Mouse (Mus musculus): Measurements from ENCODE around the gene Isg20. TPM values are rescaled to one million over a fixed set of nuclear protein-coding genes. Genes with fewer than 3 reads are reported as not detected.

Gene Isg20
- 229 and 243 TPM in 2 replicates for polyA plus RNA-seq (2015; fragmentation: Nextera tagmentation; extraction: Ambion mirVana)

DNA sequence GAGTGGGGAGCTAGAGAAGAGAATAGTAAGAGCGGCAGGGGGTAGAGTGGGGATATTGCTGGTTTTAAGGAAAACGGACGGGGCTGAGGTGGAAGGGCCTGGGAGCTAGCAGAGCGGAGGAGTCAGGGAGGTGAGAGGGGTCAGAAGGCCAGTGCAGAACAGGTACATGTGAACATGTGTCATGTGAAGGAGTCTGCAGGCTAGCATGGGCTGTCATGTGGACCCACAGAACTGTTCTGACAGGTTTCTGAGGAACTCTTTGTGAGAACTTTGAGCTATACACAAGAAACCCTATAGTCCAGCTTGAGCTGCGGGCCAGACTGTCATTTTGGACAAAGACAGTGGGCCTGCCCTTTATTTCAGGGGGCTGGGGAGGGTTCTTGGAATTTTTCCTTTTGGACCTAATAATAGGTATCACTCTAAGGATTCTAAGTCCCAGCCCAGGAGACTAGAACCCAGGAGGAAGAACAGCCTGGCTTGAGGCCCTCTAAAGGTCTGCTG is at the start of gene Isg20:
TSS of gene Isg20 (plus strand) at position 451 of the 501 bp plus-strand sequence.

DNA sequence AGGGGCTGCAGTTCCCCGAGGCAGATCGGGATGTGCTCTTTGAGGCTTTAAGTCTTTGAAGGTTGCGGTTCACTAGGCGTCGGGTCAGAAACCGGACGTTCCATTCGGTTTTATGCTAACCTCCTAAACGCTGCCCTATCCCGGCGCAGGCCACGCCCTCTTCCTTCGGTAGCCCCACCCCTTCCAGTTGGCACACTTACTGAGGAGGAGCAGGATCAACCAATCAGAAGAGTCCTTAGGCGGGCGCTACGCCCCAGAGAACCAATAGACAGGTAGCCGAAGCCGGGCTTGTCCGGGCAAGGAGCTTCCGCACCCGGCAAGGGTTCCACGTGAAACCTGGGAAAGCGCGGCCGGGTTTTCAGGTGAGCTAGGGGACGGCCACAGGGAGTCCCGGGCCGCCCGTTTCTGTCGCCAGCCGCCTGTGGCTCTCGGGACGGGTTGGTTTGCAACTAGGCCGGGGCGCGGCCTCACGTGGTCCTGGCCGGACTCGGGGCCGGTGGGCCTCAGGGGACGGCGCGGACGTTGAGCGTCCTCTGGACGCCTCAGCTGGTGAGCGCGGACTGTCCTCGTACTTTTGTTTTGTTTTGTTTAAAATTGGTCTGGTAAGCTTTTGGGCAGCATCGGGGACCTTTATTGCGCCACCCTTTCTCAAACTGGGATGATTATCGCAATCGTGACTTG is 17.4 kb upstream of the Isg20 start, which contains the start of gene Aen:
TSS of gene Aen (plus strand) at position 202 of the 681 bp plus-strand sequence.

Other genes with a start within 250 kb of the Isg20 start
- gene Ntrk3, start 175.4 kb upstream of the Isg20 start, polyA plus RNA-seq (2015; fragmentation: Nextera tagmentation; extraction: Ambion mirVana): 0.40 and 0.41 TPM in 2 replicates
- gene Mrps11, start 130.3 kb upstream of the Isg20 start, polyA plus RNA-seq (2015; fragmentation: Nextera tagmentation; extraction: Ambion mirVana): 50.9 and 56.2 TPM in 2 replicates
- 47.0 and 51.9 TPM in 2 replicates for gene Mrpl46, start 129.9 kb upstream of the Isg20 start, polyA plus RNA-seq (2015; fragmentation: Nextera tagmentation; extraction: Ambion mirVana)
- gene Det1, start 66.2 kb upstream of the Isg20 start, polyA plus RNA-seq (2015; fragmentation: Nextera tagmentation; extraction: Ambion mirVana): 10.2 and 10.5 TPM in 2 replicates
- gene Aen, start 17.6 kb upstream of the Isg20 start, polyA plus RNA-seq (2015; fragmentation: Nextera tagmentation; extraction: Ambion mirVana): 22.5 and 24.6 TPM in 2 replicates
- 0.26 and 0.29 TPM in 2 replicates for gene Acan, start 140.1 kb downstream of the Isg20 start, polyA plus RNA-seq (2015; fragmentation: Nextera tagmentation; extraction: Ambion mirVana)
- gene Hapln3, start 217.6 kb downstream of the Isg20 start, polyA plus RNA-seq (2015; fragmentation: Nextera tagmentation; extraction: Ambion mirVana): 0.28 and 0.47 TPM in 2 replicates
- gene Mfge8, start 235.6 kb downstream of the Isg20 start, polyA plus RNA-seq (2015; fragmentation: Nextera tagmentation; extraction: Ambion mirVana): 64.6 and 89.0 TPM in 2 replicates